ENCODE assay signal across 8 mouse cellular contexts in genomic region chr4:49845612-49845985, GRCm38 (mm10). TPM values are rescaled to one million over a fixed set of nuclear protein-coding genes. Genes with fewer than 3 reads are reported as not detected.
DNase-seq lines count a peak whose midpoint lies in the region; ATAC-seq lines count a peak whose summit lies in the region.

TSS of gene Grin3a (minus strand) at chr4:49845744.

- H3K4me2 ChIP-seq in hindbrain, embryonic 13.5 days = peak within 1 kb of the TSS; percentile 98
- peak within 1 kb of the TSS; percentile 94 for H3K4me2 ChIP-seq in stomach, embryonic 15.5 days

- H3K27me3 ChIP-seq in hindbrain, embryonic 13.5 days = peaks cover 41% of the 10 kb centered on the region
- H3K27me3 ChIP-seq in stomach, embryonic 15.5 days (replicated peaks) = peaks cover 22% of the 10 kb centered on the region

- H3K9ac ChIP-seq in hindbrain, embryonic 13.5 days = peak within 1 kb of the TSS; percentile 83
- 0 out of 2 replicates have a peak within 1 kb of the TSS, but pooled peaks have one; percentile 16 for H3K9ac ChIP-seq in stomach, embryonic 15.5 days

- peak; percentile 95 for ATAC-seq in hindbrain, embryonic 13.5 days (ENCODE audit: low FRiP score)
- ATAC-seq in stomach, embryonic 15.5 days (ENCODE audit: insufficient read depth, low FRiP score, low read depth) = peak; percentile 78

- peak within 1 kb of the TSS; percentile 78 for H3K4me3 ChIP-seq in hindbrain, embryonic 13.5 days
- peak within 1 kb of the TSS; percentile 50 for H3K4me3 ChIP-seq in stomach, embryonic 15.5 days (replicated peaks)

- H3K36me3 ChIP-seq in hindbrain, embryonic 13.5 days = no peaks in the 10 kb centered on the region
- H3K36me3 ChIP-seq in stomach, embryonic 15.5 days = no peaks in the 10 kb centered on the region

- peak within 1 kb of the TSS; percentile 72 for H3K27ac ChIP-seq in hindbrain, embryonic 13.5 days
- H3K27ac ChIP-seq in stomach, embryonic 15.5 days = no peak within 1 kb of the TSS

- peak; percentile 66 for DNase-seq in ZHBTc4 (ENCODE audit: low read depth, low spot score)
- peak; percentile 82 to 88 for DNase-seq in cerebellum, postnatal 14 days
- peak; percentile 65 to 74 for DNase-seq in frontal cortex, postnatal 14 days (ENCODE audit: low spot score in 2 of 2)
- peak; percentile 62 to 68 for DNase-seq in layer of hippocampus, postnatal 25 days (ENCODE audit: extremely low spot score in 1 of 2, low spot score in 1 of 2)
- DNase-seq in lung, postnatal 14 days = peak; percentile 15
- no peak for DNase-seq in spleen, postnatal 36 days (ENCODE audit: low spot score in 2 of 2)

- peaks cover 23% of the 10 kb centered on the region for H3K4me1 ChIP-seq in hindbrain, embryonic 13.5 days (replicated peaks)
- H3K4me1 ChIP-seq in stomach, embryonic 15.5 days = peaks cover 11% of the 10 kb centered on the region

- under 1% methylated on average over 25 of the region's 25 CpGs for WGBS in hindbrain, embryonic 13.5 days
- WGBS in stomach, embryonic 15.5 days = under 1% methylated on average over 25 of the region's 25 CpGs

- H3K9me3 ChIP-seq in hindbrain, embryonic 13.5 days = no peaks in the 10 kb centered on the region
- H3K9me3 ChIP-seq in stomach, embryonic 15.5 days = no peaks in the 10 kb centered on the region

RNA-seq across cellular contexts. Expression of gene Grin3a, which starts in this region (rescaled TPM):
- polyA plus RNA-seq in hindbrain, embryonic 13.5 days (2015; fragmentation: Nextera tagmentation; extraction: Ambion mirVana) = 10.7 and 11.5 TPM in 2 replicates
- total RNA-seq in layer of hippocampus, postnatal 25 days (2021) = 10 to 100 TPM; 35.0 to 37.1 TPM
- polyA plus RNA-seq in stomach, embryonic 15.5 days (2015; fragmentation: Nextera tagmentation; extraction: Ambion mirVana) = 1.3 and 2.1 TPM in 2 replicates

Comparison
In these comparisons a context has a peak if more than half of its experiments do, and no peak if none do; other contexts are left out.
1. DNase-seq: peak in ZHBTc4 (single experiment), cerebellum, postnatal 14 days (2 of 2), frontal cortex, postnatal 14 days (2 of 2), layer of hippocampus, postnatal 25 days (2 of 2) and lung, postnatal 14 days (single experiment); none in spleen, postnatal 36 days (0 of 2).